10 mouse cellular contexts compared by ENCODE assay signal in genomic region chr10:80539493-80539892, GRCm38 (mm10). TPM values are rescaled to one million over a fixed set of nuclear protein-coding genes. Genes with fewer than 3 reads are reported as not detected.
A peak's percentile ranks its signal among the peaks of the same experiment; 100 is the strongest.
DNase-seq lines count a peak whose midpoint lies in the region; ATAC-seq and TF ChIP-seq lines count a peak whose summit lies in the region.
"Had no signal": no experiment of that assay in that cellular context is flagged by ENCODE, and none has a peak within 500 bp of the region (broad histone marks: within the 10 kb centered on the region; RNA-seq: fewer than 3 reads in every experiment).

No protein-coding gene starts in this region.

- no peak for ATAC-seq in kidney, embryonic 16.5 days (ENCODE audit: low FRiP score, low TSS enrichment)
- ATAC-seq in limb, embryonic 15.5 days (ENCODE audit: insufficient number of reproducible peaks, low FRiP score, low TSS enrichment, low read depth) = no peak
- ATAC-seq in forebrain, embryonic 12.5 days (ENCODE audit: low FRiP score) = no peak
- ATAC-seq in megakaryocyte-erythroid progenitor cell, adult 5-6 weeks (replicated peaks; ENCODE audit: low FRiP score, low TSS enrichment, poor library complexity, severe bottlenecking) = no peak

- 0 out of 2 replicates have a peak overlapping the region, but pooled peaks have one; percentile 58 for H3K4me2 ChIP-seq in kidney, embryonic 16.5 days (replicated peaks; ENCODE audit: low read depth, low read length)
- H3K4me2 ChIP-seq in limb, embryonic 15.5 days = peak overlapping the region; percentile 38; the same call in 1 of the 2 replicates
- no peak overlapping the region for H3K4me2 ChIP-seq in forebrain, embryonic 12.5 days

- no peak overlapping the region for H3K9ac ChIP-seq in kidney, embryonic 16.5 days (replicated peaks; ENCODE audit: low read length)
- H3K9ac ChIP-seq in limb, embryonic 15.5 days = no peak overlapping the region
- H3K9ac ChIP-seq in forebrain, embryonic 12.5 days = no peak overlapping the region

- 48% methylated on average over 5 of the region's 5 CpGs for WGBS in kidney, embryonic 16.5 days
- 50% methylated on average over 4 of the region's 5 CpGs for WGBS in limb, embryonic 15.5 days
- 62% methylated on average over 5 of the region's 5 CpGs for WGBS in forebrain, embryonic 12.5 days

- H3K27ac ChIP-seq in kidney, embryonic 16.5 days (ENCODE audit: low read length) = no peak overlapping the region
- H3K27ac ChIP-seq in limb, embryonic 15.5 days = no peak overlapping the region
- H3K27ac ChIP-seq in forebrain, embryonic 12.5 days = no peak overlapping the region

- H3K27me3 ChIP-seq in kidney, embryonic 16.5 days (ENCODE audit: insufficient read depth, low read length) = peaks cover 16% of the 10 kb centered on the region; the same call in 1 of the 2 replicates
- H3K27me3 ChIP-seq in E14TG2a.4 (ENCODE audit: insufficient read depth, low read length) = peaks cover 12% of the 10 kb centered on the region
- peaks cover 48% of the 10 kb centered on the region for H3K27me3 ChIP-seq in limb, embryonic 15.5 days
- peaks cover 44% of the 10 kb centered on the region for H3K27me3 ChIP-seq in forebrain, embryonic 12.5 days

- H3K4me1 ChIP-seq in kidney, embryonic 16.5 days (ENCODE audit: insufficient read depth, low read length) = peaks cover 10% of the 10 kb centered on the region; the same call in 1 of the 2 replicates
- peaks cover 58% of the 10 kb centered on the region for H3K4me1 ChIP-seq in E14TG2a.4 (replicated peaks; ENCODE audit: low read depth, low read length)
- H3K4me1 ChIP-seq in limb, embryonic 15.5 days = peaks cover 16% of the 10 kb centered on the region
- peaks cover 6% of the 10 kb centered on the region for H3K4me1 ChIP-seq in forebrain, embryonic 12.5 days

- DNase-seq in embryo, embryonic 10 days (ENCODE audit: low spot score) = peak; percentile 43
- DNase-seq in embryo, embryonic 10.5 days (ENCODE audit: low spot score) = no peak
- DNase-seq in kidney, postnatal 10 days = no peak

- H3K4me3 ChIP-seq in kidney, embryonic 16.5 days (ENCODE audit: low read length) = 0 out of 2 replicates have a peak overlapping the region, but pooled peaks have one; percentile 42
- peak overlapping the region; percentile 17; the same call in 1 of the 2 replicates for H3K4me3 ChIP-seq in E14TG2a.4 (replicated peaks; ENCODE audit: low read length)
- no peak overlapping the region for H3K4me3 ChIP-seq in limb, embryonic 15.5 days
- no peak overlapping the region for H3K4me3 ChIP-seq in forebrain, embryonic 12.5 days (replicated peaks)

- peaks cover 33% of the 10 kb centered on the region for H3K36me3 ChIP-seq in kidney, embryonic 16.5 days (ENCODE audit: insufficient read depth, low read length)
- peaks cover 42% of the 10 kb centered on the region for H3K36me3 ChIP-seq in E14TG2a.4 (ENCODE audit: insufficient read depth, low read length)
- peaks cover 39% of the 10 kb centered on the region for H3K36me3 ChIP-seq in limb, embryonic 15.5 days
- peaks cover 39% of the 10 kb centered on the region for H3K36me3 ChIP-seq in forebrain, embryonic 12.5 days (replicated peaks)

- H3K9me3 ChIP-seq in kidney, embryonic 16.5 days (ENCODE audit: low read length) = no peaks in the 10 kb centered on the region
- H3K9me3 ChIP-seq in E14TG2a.4 (ENCODE audit: low read length) = no peaks in the 10 kb centered on the region
- H3K9me3 ChIP-seq in limb, embryonic 15.5 days = no peaks in the 10 kb centered on the region
- H3K9me3 ChIP-seq in forebrain, embryonic 12.5 days = no peaks in the 10 kb centered on the region

- no peak for TF ChIP-seq CTCF in E14TG2a.4 (conservative IDR thresholded peaks at IDR 0.05; ENCODE audit: low read length)

RNA-seq across cellular contexts. Expression of gene Atp8b3, which starts 0.6 kb away (rescaled TPM):
- polyA plus RNA-seq in kidney, embryonic 16.5 days (2015; fragmentation: Nextera tagmentation; extraction: Ambion mirVana) = 0.32 and 0.34 TPM in 2 replicates
- polyA plus RNA-seq in limb, embryonic 15.5 days (2015; fragmentation: Nextera tagmentation; extraction: Ambion mirVana) = 0.08 and 0.15 TPM in 2 replicates
- 0.46 and 0.64 TPM in 2 replicates for polyA plus RNA-seq in forebrain, embryonic 12.5 days (2016; fragmentation: Nextera tagmentation; extraction: Ambion mirVana)
- not detected in 2 replicates for total RNA-seq in megakaryocyte-erythroid progenitor cell, adult 5-6 weeks (2014; fragmentation: Nextera tagmentation)
- total RNA-seq in megakaryocyte-erythroid progenitor cell, adult 5-6 weeks (2017) = not detected in 2 replicates
- total RNA-seq: heart, postnatal 36 days had no signal

RNA-seq across cellular contexts. Expression of gene Rexo1, which starts 21.9 kb away (rescaled TPM):
- 27.2 and 29.8 TPM in 2 replicates for polyA plus RNA-seq in kidney, embryonic 16.5 days (2015; fragmentation: Nextera tagmentation; extraction: Ambion mirVana)
- polyA plus RNA-seq in limb, embryonic 15.5 days (2015; fragmentation: Nextera tagmentation; extraction: Ambion mirVana) = 21.9 and 22.5 TPM in 2 replicates
- 31.0 and 36.0 TPM in 2 replicates for polyA plus RNA-seq in forebrain, embryonic 12.5 days (2016; fragmentation: Nextera tagmentation; extraction: Ambion mirVana)
- total RNA-seq in megakaryocyte-erythroid progenitor cell, adult 5-6 weeks (2014; fragmentation: Nextera tagmentation) = 52.1 and 57.1 TPM in 2 replicates
- total RNA-seq in megakaryocyte-erythroid progenitor cell, adult 5-6 weeks (2017) = 9.8 and 15.3 TPM in 2 replicates

RNA-seq across cellular contexts. Expression of gene Klf16, which starts 37.6 kb away (rescaled TPM):
- polyA plus RNA-seq in kidney, embryonic 16.5 days (2015; fragmentation: Nextera tagmentation; extraction: Ambion mirVana) = 10.4 and 11.6 TPM in 2 replicates
- 7.9 and 9.9 TPM in 2 replicates for polyA plus RNA-seq in limb, embryonic 15.5 days (2015; fragmentation: Nextera tagmentation; extraction: Ambion mirVana)
- 8.7 and 9.5 TPM in 2 replicates for polyA plus RNA-seq in forebrain, embryonic 12.5 days (2016; fragmentation: Nextera tagmentation; extraction: Ambion mirVana)
- total RNA-seq in megakaryocyte-erythroid progenitor cell, adult 5-6 weeks (2014; fragmentation: Nextera tagmentation) = 21.0 and 24.9 TPM in 2 replicates
- total RNA-seq in megakaryocyte-erythroid progenitor cell, adult 5-6 weeks (2017) = 7.2 and 14.6 TPM in 2 replicates

RNA-seq across cellular contexts. Expression of gene Onecut3, which starts 44.9 kb away (rescaled TPM):
- polyA plus RNA-seq in kidney, embryonic 16.5 days (2015; fragmentation: Nextera tagmentation; extraction: Ambion mirVana) = not detected in 2 replicates
- not detected in 2 replicates for polyA plus RNA-seq in limb, embryonic 15.5 days (2015; fragmentation: Nextera tagmentation; extraction: Ambion mirVana)
- polyA plus RNA-seq in forebrain, embryonic 12.5 days (2016; fragmentation: Nextera tagmentation; extraction: Ambion mirVana) = 0.68 and 0.83 TPM in 2 replicates
- not detected in 2 replicates for total RNA-seq in megakaryocyte-erythroid progenitor cell, adult 5-6 weeks (2014; fragmentation: Nextera tagmentation)
- not detected in 2 replicates for total RNA-seq in megakaryocyte-erythroid progenitor cell, adult 5-6 weeks (2017)
- total RNA-seq: heart, postnatal 36 days; left cerebral cortex, adult 18-20 months had no signal

RNA-seq across cellular contexts. Expression of gene Abhd17a, which starts 50.6 kb away (rescaled TPM):
- 86.5 and 89.2 TPM in 2 replicates for polyA plus RNA-seq in kidney, embryonic 16.5 days (2015; fragmentation: Nextera tagmentation; extraction: Ambion mirVana)
- polyA plus RNA-seq in limb, embryonic 15.5 days (2015; fragmentation: Nextera tagmentation; extraction: Ambion mirVana) = 97.0 and 104 TPM in 2 replicates
- polyA plus RNA-seq in forebrain, embryonic 12.5 days (2016; fragmentation: Nextera tagmentation; extraction: Ambion mirVana) = 84.2 and 89.6 TPM in 2 replicates
- total RNA-seq in megakaryocyte-erythroid progenitor cell, adult 5-6 weeks (2014; fragmentation: Nextera tagmentation) = 55.0 and 63.1 TPM in 2 replicates
- total RNA-seq in megakaryocyte-erythroid progenitor cell, adult 5-6 weeks (2017) = 13.7 and 19.4 TPM in 2 replicates

Comparison
In these comparisons a context has a peak if more than half of its experiments do, and no peak if none do; other contexts are left out.
1. H3K4me3 ChIP-seq: peak in kidney, embryonic 16.5 days (single experiment) and E14TG2a.4 (single experiment); none in limb, embryonic 15.5 days (single experiment) and forebrain, embryonic 12.5 days (single experiment).